Mouse (Mus musculus) gastrocnemius, postnatal 36 days (tissue): ENCODE results near the gene 4931422A03Rik. TPM values are rescaled to one million over a fixed set of nuclear protein-coding genes. Genes with fewer than 3 reads are reported as not detected.

Source experiments
- DNase-seq, 2 experiments: peaks; one replicate each; pipeline ENCODE4 v3.0.0; 2022
- intact Hi-C: fragments of 180-260 bp; cut with DNase I; formaldehyde crosslinking; loops from one replicate; pipeline ENCODE4 v1.15.1; 2025
- total RNA-seq, 2 experiments: library from RNA; stranded (reverse); gene quantifications; 2 replicates each; pipeline ENCODE4 v1.2.3; 2021

The 4931422A03Rik gene
- total RNA-seq, 2 experiments from 2014 or later, result not detected

- intact Hi-C loops, result no loop called here
- DNase-seq, result no peak
Observed at GRCm38 (mm10) chr2:103944859-103945258, 83.3 kb downstream of the 4931422A03Rik start.

GRCm38 (mm10) chr2:103941085-103941484, 87.1 kb downstream of the 4931422A03Rik start:
- DNase-seq, result no peak
- intact Hi-C loops, result no loop called here

GRCm38 (mm10) chr2:103939003-103939402, 89.2 kb downstream of the 4931422A03Rik start:
- no peak for DNase-seq
- intact Hi-C loops, result no loop called here

- no peak for DNase-seq
- intact Hi-C loops, result no loop called here
Observed at GRCm38 (mm10) chr2:103938573-103938972, 89.6 kb downstream of the 4931422A03Rik start.

- intact Hi-C loops, result no loop called here
- DNase-seq, result no peak
Observed at GRCm38 (mm10) chr2:103937670-103938069, 90.5 kb downstream of the 4931422A03Rik start.

GRCm38 (mm10) chr2:103936666-103937065, 91.5 kb downstream of the 4931422A03Rik start:
- intact Hi-C loops, result no loop called here
- no peak for DNase-seq

- intact Hi-C loops, result no loop called here
- DNase-seq, result no peak
Observed at GRCm38 (mm10) chr2:103935691-103936435, 92.3 kb downstream of the 4931422A03Rik start.

- intact Hi-C loops, result no loop called here
Observed at GRCm38 (mm10) chr2:103934670-103935069, 93.5 kb downstream of the 4931422A03Rik start.

GRCm38 (mm10) chr2:103934270-103934669, 93.9 kb downstream of the 4931422A03Rik start:
- DNase-seq, result no peak
- intact Hi-C loops, result no loop called here

More at GRCm38 (mm10) chr2:103934670-103935069, 93.5 kb downstream of the 4931422A03Rik start:
- DNase-seq, result no peak

GRCm38 (mm10) chr2:103932480-103932879, 95.7 kb downstream of the 4931422A03Rik start:
- intact Hi-C loops, result no loop called here

GRCm38 (mm10) chr2:103932025-103932424, 96.1 kb downstream of the 4931422A03Rik start:
- intact Hi-C loops, result no loop called here
- DNase-seq, result peak; percentile 38 to 59

More at GRCm38 (mm10) chr2:103932480-103932879, 95.7 kb downstream of the 4931422A03Rik start:
- DNase-seq, result no peak

- intact Hi-C loops, result no loop called here
- peak; percentile 55 to 67 for DNase-seq
Observed at GRCm38 (mm10) chr2:103931511-103931911, 96.7 kb downstream of the 4931422A03Rik start.

GRCm38 (mm10) chr2:103930306-103931019, 97.7 kb downstream of the 4931422A03Rik start:
- intact Hi-C loops, result no loop called here

GRCm38 (mm10) chr2:103927610-103928145, 100.5 kb downstream of the 4931422A03Rik start:
- DNase-seq, result peak; percentile 40 to 68
- intact Hi-C loops, result no loop called here

More at GRCm38 (mm10) chr2:103930306-103931019, 97.7 kb downstream of the 4931422A03Rik start:
- DNase-seq, result peak; percentile 42 to 50

GRCm38 (mm10) chr2:103926586-103927113, 101.5 kb downstream of the 4931422A03Rik start:
- intact Hi-C loops, result no loop called here
- no peak for DNase-seq

- intact Hi-C loops, result no loop called here
- DNase-seq, result no peak
Observed at GRCm38 (mm10) chr2:103919488-103919887, 108.7 kb downstream of the 4931422A03Rik start.

GRCm38 (mm10) chr2:103918375-103918774, 109.8 kb downstream of the 4931422A03Rik start:
- no peak for DNase-seq

GRCm38 (mm10) chr2:103917375-103917774, 110.8 kb downstream of the 4931422A03Rik start:
- DNase-seq, result no peak
- intact Hi-C loops, result no loop called here

More at GRCm38 (mm10) chr2:103918375-103918774, 109.8 kb downstream of the 4931422A03Rik start:
- intact Hi-C loops, result no loop called here
